Mouse (Mus musculus) myocyte (in vitro differentiated cells): ENCODE data around the gene Sorcs2.

Experiments used
- E2F4 ChIP-seq: IDR thresholded peaks from one replicate; pipeline ENCODE4 v1.6.1; 2011; ENCODE audit warnings: mild to moderate bottlenecking, control low read depth, moderate library complexity; ENCODE audit not compliant: insufficient read depth
- MAX ChIP-seq: IDR thresholded peaks from one replicate; pipeline ENCODE4 v1.6.1; 2011; ENCODE audit warnings: low read depth, mild to moderate bottlenecking, control low read depth
- MYOG ChIP-seq, 3 experiments: IDR thresholded peaks; one replicate each; pipeline ENCODE4 v1.6.1; 2011; ENCODE audit warnings: control low read depth in 2 of 3, low read depth in 2 of 3, mild to moderate bottlenecking in 2 of 3; ENCODE audit not compliant: insufficient read length in 2 of 3, control insufficient read depth in 1 of 3, insufficient read depth in 1 of 3
- POLR2A ChIP-seq: IDR thresholded peaks from one replicate; pipeline ENCODE4 v1.6.1; 2011; ENCODE audit warnings: low read depth, mild to moderate bottlenecking, control low read depth, moderate library complexity; ENCODE audit not compliant: insufficient read length
- POLR2AphosphoS2 ChIP-seq: IDR thresholded peaks from one replicate; pipeline ENCODE4 v1.6.1; 2011; ENCODE audit warnings: low read depth, control low read depth; ENCODE audit not compliant: insufficient read length

DNA sequence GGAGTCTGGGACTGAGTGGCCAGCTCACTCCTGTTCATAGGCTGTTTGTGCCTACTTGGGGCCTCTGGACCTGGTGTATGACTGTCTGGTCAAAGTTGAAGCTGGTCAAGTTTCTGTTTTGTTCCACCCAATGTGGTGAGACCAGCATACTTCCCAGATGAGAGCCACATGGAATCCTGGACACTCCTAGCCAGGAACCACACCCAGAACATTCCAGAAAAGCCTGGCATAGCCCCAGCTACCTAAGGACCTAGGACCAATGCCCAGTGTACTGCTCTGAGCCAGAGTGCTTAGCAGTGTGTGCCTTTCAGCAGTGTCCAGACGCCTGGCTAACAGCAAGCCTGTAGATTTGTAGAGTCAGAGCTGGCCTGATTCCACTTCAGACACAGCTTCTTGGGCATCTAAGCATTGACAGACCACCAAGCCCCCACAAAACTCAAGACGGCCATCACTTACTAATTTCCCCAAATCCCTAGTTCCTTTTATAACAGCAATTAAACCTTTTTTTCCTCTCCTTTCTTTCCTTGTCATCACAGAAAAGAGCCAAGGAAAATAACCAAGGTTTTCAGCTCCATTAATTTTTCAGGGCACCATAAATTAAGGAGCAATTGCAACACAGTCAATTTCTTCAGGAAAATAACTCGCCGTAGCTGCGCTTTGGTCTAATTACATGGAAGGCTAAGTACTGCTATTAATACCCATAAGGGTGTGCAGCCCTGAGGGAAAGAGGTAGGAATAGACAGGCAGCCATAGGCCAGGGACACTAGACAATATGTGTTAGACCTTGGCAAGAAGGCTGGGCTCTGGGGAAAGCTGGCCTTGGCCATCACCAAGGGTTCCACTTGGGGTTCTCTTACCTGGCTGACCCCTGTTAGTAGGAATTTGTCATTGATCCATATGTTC is 322.5 kb downstream of the Sorcs2 start:
- TF ChIP-seq POLR2A (peak; percentile 24), POLR2AphosphoS2 (no peak), MYOG (IDR thresholded peaks at IDR 0.05; ENCODE audit: control insufficient read depth in 1 of 3, insufficient read depth in 1 of 3, insufficient read length in 2 of 3, low read depth in 2 of 3) (peak in 1 of 3 experiments; percentile 45), MAX (no peak), E2F4 (no peak)
